Mouse (Mus musculus) bone marrow macrophage, adult 2 months (primary cell): ENCODE measurements around the gene Suds3.

Experiments used
- CTCF ChIP-seq: IDR thresholded peaks from 2 replicates; pipeline ENCODE4 v1.5.1; 2012; ENCODE audit warnings: low read depth, mild to moderate bottlenecking, low read length, moderate library complexity
- POLR2A ChIP-seq: IDR thresholded peaks from 2 replicates; pipeline ENCODE4 v1.6.1; 2012; ENCODE audit warnings: mild to moderate bottlenecking, low read depth, low read length, borderline replicate concordance

DNA sequence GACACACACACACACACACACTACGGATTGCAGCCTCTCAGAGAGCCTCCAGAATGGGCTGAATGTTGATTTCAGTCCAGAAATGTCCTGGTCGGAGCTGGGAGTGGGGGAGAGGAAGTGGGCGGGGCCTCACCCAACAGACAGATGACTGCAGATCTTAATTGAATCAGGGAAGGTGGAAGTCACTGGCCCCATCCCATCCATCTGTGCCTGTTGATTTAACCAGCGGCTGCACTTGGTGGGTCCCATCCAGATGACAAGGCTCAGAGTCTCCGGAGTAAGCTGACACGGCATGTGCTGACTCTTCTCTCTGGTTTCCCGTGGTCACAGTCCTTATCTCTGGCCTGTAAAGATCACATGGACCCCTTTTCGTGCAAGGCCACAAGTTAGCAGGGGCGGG lies 20.0 kb upstream of the Suds3 start:
- TF ChIP-seq POLR2A (no peak), CTCF (no peak)
